Mouse (Mus musculus): ENCODE measurements around the gene Cd300ld4. TPM values are rescaled to one million over a fixed set of nuclear protein-coding genes. Genes with fewer than 3 reads are reported as not detected.

The Cd300ld4 gene
- total RNA-seq, 1 experiment from 2014 or later = not detected

DNA sequence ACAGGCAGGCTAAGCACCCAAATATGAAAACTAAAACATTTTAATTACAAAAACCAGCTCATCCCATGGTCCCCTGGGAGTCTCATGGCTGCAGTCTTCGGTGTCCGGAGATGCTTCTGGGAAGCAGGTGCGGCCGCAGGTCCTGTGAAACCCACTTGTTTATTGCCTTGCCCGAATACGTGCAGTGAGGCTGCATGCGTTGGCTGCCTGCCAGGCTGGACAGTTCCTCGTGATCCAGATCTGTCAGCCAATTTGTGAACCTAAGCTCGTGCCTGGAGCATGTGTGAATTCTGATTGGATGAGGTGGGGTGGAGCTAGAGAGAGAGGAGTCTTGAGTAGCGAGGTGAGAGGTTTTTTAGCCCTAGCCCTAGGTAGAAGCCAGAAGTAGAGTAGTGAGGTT lies 54.1 kb downstream of the Cd300ld4 start:
- no peak for ATAC-seq (replicated peaks; ENCODE audit: low read depth, poor library complexity, severe bottlenecking)

Other genes starting within 250 kb of the Cd300ld4 start
- gene Btbd17, start 231.1 kb downstream of the Cd300ld4 start, total RNA-seq (2017) = not detected in 2 replicates
- gene Gpr142, start 228.1 kb downstream of the Cd300ld4 start, total RNA-seq (2017) = not detected in 2 replicates
- gene Gprc5c, start 175.9 kb downstream of the Cd300ld4 start, total RNA-seq (2017) = not detected in 2 replicates
- 11.4 and 24.8 TPM in 2 replicates for gene Cd300a, start 137.0 kb downstream of the Cd300ld4 start, total RNA-seq (2017)
- 8.5 and 9.5 TPM in 2 replicates for gene Cd300lb, start 92.6 kb downstream of the Cd300ld4 start, total RNA-seq (2017)
- 2.7 TPM in 1 of 2 replicates, not detected in the other for gene Cd300c, start 57.9 kb downstream of the Cd300ld4 start, total RNA-seq (2017)
- gene Cd300ld, start 37.1 kb downstream of the Cd300ld4 start, total RNA-seq (2017) = 0.55 TPM in 1 of 2 replicates, not detected in the other
- 1.8 TPM in 1 of 2 replicates, not detected in the other for gene Cd300c2, start 25.1 kb downstream of the Cd300ld4 start, total RNA-seq (2017)
- not detected in 2 replicates for gene Cd300ld2, start 10.8 kb downstream of the Cd300ld4 start, total RNA-seq (2017)
- not detected in 2 replicates for gene Cd300ld5, start 10.8 kb upstream of the Cd300ld4 start, total RNA-seq (2017)
- not detected in 2 replicates for gene Cd300ld3, start 21.4 kb upstream of the Cd300ld4 start, total RNA-seq (2017)
- gene Cd300e, start 35.2 kb upstream of the Cd300ld4 start, total RNA-seq (2017) = not detected in 2 replicates
- 50.6 and 61.5 TPM in 2 replicates for gene Rab37, start 64.4 kb upstream of the Cd300ld4 start, total RNA-seq (2017)
- not detected in 2 replicates for gene Cd300lf, start 107.0 kb upstream of the Cd300ld4 start, total RNA-seq (2017)
- gene Slc9a3r1, start 136.3 kb upstream of the Cd300ld4 start, total RNA-seq (2017) = 45.5 and 53.4 TPM in 2 replicates
- 2.2 and 3.7 TPM in 2 replicates for gene Tmem104, start 160.5 kb upstream of the Cd300ld4 start, total RNA-seq (2017)
- 17.2 and 19.7 TPM in 2 replicates for gene Nat9, start 160.8 kb upstream of the Cd300ld4 start, total RNA-seq (2017)
- not detected in 2 replicates for gene Grin2c, start 240.2 kb upstream of the Cd300ld4 start, total RNA-seq (2017)

Data from common myeloid progenitor, adult 5-6 weeks (primary cell).